Mouse (Mus musculus) neutrophil, adult 83 days (primary cell): ENCODE data around the gene Cyp2c55. TPM values are rescaled to one million over a fixed set of nuclear protein-coding genes. Genes with fewer than 3 reads are reported as not detected.

Experiments used
- total RNA-seq, 2 experiments: library from RNA; stranded (reverse); gene quantifications; one replicate each; pipeline ENCODE4 v1.2.4; 2023

The Cyp2c55 gene
- under 1 TPM in 1 of 2 experiments, not detected in 1; 0.20 TPM for total RNA-seq

DNA sequence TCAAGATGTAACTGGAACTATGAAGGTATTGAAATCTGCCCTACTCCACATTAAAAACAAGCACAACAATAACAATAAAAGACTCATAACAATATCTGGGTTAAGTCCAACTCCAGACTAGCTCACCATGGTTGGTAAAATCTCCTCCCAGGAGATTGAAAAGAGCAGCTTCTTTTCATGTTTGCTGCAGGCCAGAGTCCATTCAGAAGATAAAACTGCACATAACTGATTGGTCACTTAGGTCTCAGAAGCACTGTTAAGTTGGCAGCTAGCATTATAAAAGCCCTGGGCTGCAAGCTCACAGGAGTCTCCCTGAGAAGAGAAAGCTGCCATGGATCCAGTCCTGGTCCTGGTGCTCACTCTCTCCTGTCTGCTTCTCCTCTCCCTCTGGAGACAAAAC is at the start of gene Cyp2c55:
Gene Cyp2c55, plus strand, starts transcription at position 305 of the 400 bp plus-strand sequence.

GRCm38 (mm10) chr19:39060719-39061118 is 53.9 kb downstream of the Cyp2c55 start, which contains the start of gene Cyp2c65:
Cyp2c65 (plus strand) TSS chr19:39061015.

Other genes starting within 250 kb of the Cyp2c55 start
- 1 to 10 TPM; 3.8 to 4.7 TPM for gene Noc3l, start 187.8 kb upstream of the Cyp2c55 start, total RNA-seq
- gene Tbc1d12, start 170.4 kb upstream of the Cyp2c55 start, total RNA-seq = 1 to 10 TPM in 1 of 2 experiments, under 1 TPM in 1; 0.99 to 1.4 TPM
- gene Hells, start 76.1 kb upstream of the Cyp2c55 start, total RNA-seq = 10 to 100 TPM; 27.3 to 36.4 TPM
- gene Cyp2c65, start 54.0 kb downstream of the Cyp2c55 start, total RNA-seq = not detected
- gene Cyp2c66, start 106.9 kb downstream of the Cyp2c55 start, total RNA-seq = not detected